Comparison of ENCODE assay signal across 11 mouse cellular contexts in the genomic region with DNA sequence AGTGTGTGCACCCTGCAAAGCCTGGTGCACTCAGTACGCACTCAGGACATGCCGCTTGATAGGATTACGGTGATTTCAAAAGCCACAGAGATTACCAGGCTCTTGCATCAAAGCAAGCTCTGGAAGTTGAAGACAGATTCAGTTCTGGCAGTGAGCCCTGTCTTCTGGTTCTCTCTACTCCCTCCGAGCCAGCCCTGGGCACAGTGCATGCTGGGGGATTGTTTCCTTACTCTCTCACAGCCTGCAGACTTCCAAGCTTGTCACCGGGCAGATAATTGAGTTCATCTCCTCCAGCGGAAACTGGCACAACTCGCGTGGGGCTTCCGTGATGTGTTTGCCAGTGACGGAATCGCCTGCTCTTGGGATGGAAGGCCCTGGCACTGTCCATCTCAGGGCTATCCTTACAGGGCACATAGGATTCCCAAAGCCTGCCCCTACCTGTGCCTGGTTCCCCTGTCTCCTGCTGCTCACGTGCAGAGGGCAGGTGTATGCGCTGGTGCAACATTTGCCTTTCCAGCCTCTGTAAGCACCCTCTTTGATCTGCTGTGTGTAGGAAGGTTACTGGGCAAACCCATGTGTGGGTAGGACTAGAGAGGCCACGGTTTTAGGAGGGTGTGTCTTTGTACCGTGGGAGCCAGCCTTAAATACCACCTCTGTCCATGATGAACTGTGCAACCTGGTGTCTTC. TPM values are rescaled to one million over a fixed set of nuclear protein-coding genes. Genes with fewer than 3 reads are reported as not detected.
A peak's percentile ranks its signal among the peaks of the same experiment; 100 is the strongest.
DNase-seq lines count a peak whose midpoint lies in the region; ATAC-seq lines count a peak whose summit lies in the region.
"Had no signal": no experiment of that assay in that cellular context is flagged by ENCODE, and none has a peak within 500 bp of the region (broad histone marks: within the 10 kb centered on the region; RNA-seq: fewer than 3 reads in every experiment).

No protein-coding gene starts in this region.

- no peaks in the 10 kb centered on the region for H3K27me3 ChIP-seq in hindbrain, embryonic 14.5 days (ENCODE audit: control insufficient read depth, insufficient read depth, low read length)
- no peaks in the 10 kb centered on the region for H3K27me3 ChIP-seq in hindbrain, embryonic 12.5 days
- H3K27me3 ChIP-seq in midbrain, embryonic 15.5 days (replicated peaks): no peaks in the 10 kb centered on the region

- no peak overlapping the region for H3K9ac ChIP-seq in hindbrain, embryonic 14.5 days
- H3K9ac ChIP-seq in hindbrain, embryonic 12.5 days: no peak overlapping the region
- H3K9ac ChIP-seq in midbrain, embryonic 15.5 days: peak overlapping the region; percentile 7; the same call in 1 of the 2 replicates

- ATAC-seq in hindbrain, embryonic 14.5 days (ENCODE audit: low FRiP score): peak; percentile 66; the same call in 1 of the 2 replicates
- no peak for ATAC-seq in hindbrain, embryonic 12.5 days (ENCODE audit: low FRiP score)
- ATAC-seq in midbrain, embryonic 15.5 days (replicated peaks): peak; percentile 88
- no peak for ATAC-seq in granulocyte monocyte progenitor cell, adult 5-6 weeks (replicated peaks; ENCODE audit: poor library complexity, severe bottlenecking)
- no peak for ATAC-seq in activated CD4-positive, CD25-positive, alpha-beta regulatory T cell, adult 4 months

- intact Hi-C loops in gastrocnemius, postnatal 14 days (cut with DNase I; ENCODE audit: low total_unique reads): loop anchor here (5.0 to 10.0 kb wide), 3 partner anchors 62 to 155 kb away; no protein-coding TSS in a partner anchor

- H3K27ac ChIP-seq in hindbrain, embryonic 14.5 days: peak overlapping the region; percentile 27; the same call in 1 of the 2 replicates
- H3K27ac ChIP-seq in hindbrain, embryonic 12.5 days: no peak overlapping the region
- peak overlapping the region; percentile 70 for H3K27ac ChIP-seq in midbrain, embryonic 15.5 days
- H3K27ac ChIP-seq: macrophage had no signal

- DNase-seq in hindbrain, embryonic 14.5 days (ENCODE audit: low spot score): peak; percentile 54
- peak; percentile 48 for DNase-seq in adrenal gland, postnatal 25 days
- DNase-seq in gastrocnemius, postnatal 14 days: peak; percentile 47
- peak; percentile 43 to 46 for DNase-seq in layer of hippocampus, adult 18-20 months (ENCODE audit: low spot score in 2 of 2)

- H3K4me1 ChIP-seq in hindbrain, embryonic 14.5 days (replicated peaks; ENCODE audit: control insufficient read depth, insufficient read depth, low read length): no peaks in the 10 kb centered on the region
- H3K4me1 ChIP-seq in hindbrain, embryonic 12.5 days: no peaks in the 10 kb centered on the region
- H3K4me1 ChIP-seq in midbrain, embryonic 15.5 days: peaks cover 14% of the 10 kb centered on the region

- no peak overlapping the region for H3K4me2 ChIP-seq in hindbrain, embryonic 14.5 days (replicated peaks)
- H3K4me2 ChIP-seq in hindbrain, embryonic 12.5 days (replicated peaks): no peak overlapping the region
- peak overlapping the region; percentile 25; the same call in 1 of the 2 replicates for H3K4me2 ChIP-seq in midbrain, embryonic 15.5 days

- H3K4me3 ChIP-seq in hindbrain, embryonic 14.5 days (replicated peaks; ENCODE audit: low read length): no peak overlapping the region
- H3K4me3 ChIP-seq in hindbrain, embryonic 12.5 days: no peak overlapping the region
- H3K4me3 ChIP-seq in midbrain, embryonic 15.5 days: no peak overlapping the region
- H3K4me3 ChIP-seq: erythroblast, embryonic 14.5 days had no signal

- H3K9me3 ChIP-seq in hindbrain, embryonic 14.5 days (ENCODE audit: control insufficient read depth, low read length): no peaks in the 10 kb centered on the region
- no peaks in the 10 kb centered on the region for H3K9me3 ChIP-seq in hindbrain, embryonic 12.5 days (replicated peaks)
- no peaks in the 10 kb centered on the region for H3K9me3 ChIP-seq in midbrain, embryonic 15.5 days

- no peaks in the 10 kb centered on the region for H3K36me3 ChIP-seq in hindbrain, embryonic 14.5 days (replicated peaks; ENCODE audit: control insufficient read depth, insufficient read depth)
- H3K36me3 ChIP-seq in hindbrain, embryonic 12.5 days: no peaks in the 10 kb centered on the region
- no peaks in the 10 kb centered on the region for H3K36me3 ChIP-seq in midbrain, embryonic 15.5 days (replicated peaks)
- H3K36me3 ChIP-seq: G1E had no signal

- 57% methylated on average over 15 of the region's 15 CpGs for WGBS in hindbrain, embryonic 14.5 days
- 74% methylated on average over 15 of the region's 15 CpGs for WGBS in hindbrain, embryonic 12.5 days
- WGBS in midbrain, embryonic 15.5 days: 31% methylated on average over 15 of the region's 15 CpGs

RNA-seq across cellular contexts. Expression of a gene that starts 32.7 kb away (rescaled TPM):
- 4.7 and 5.6 TPM in 2 replicates for polyA plus RNA-seq in hindbrain, embryonic 14.5 days (2014; fragmentation: Nextera tagmentation; extraction: Ambion mirVana)
- polyA plus RNA-seq in hindbrain, embryonic 12.5 days (2016; fragmentation: Nextera tagmentation; extraction: Ambion mirVana): 5.9 and 6.9 TPM in 2 replicates
- total RNA-seq in adrenal gland, postnatal 25 days (2021): 52.2 and 64.0 TPM in 2 replicates
- 100 to 1,000 TPM; 201 to 287 TPM for total RNA-seq in gastrocnemius, postnatal 14 days (2021)
- 10 to 100 TPM; 10.8 to 15.4 TPM for total RNA-seq in layer of hippocampus, adult 18-20 months (2021)
- polyA plus RNA-seq in midbrain, embryonic 15.5 days (2015; fragmentation: Nextera tagmentation; extraction: Ambion mirVana): 3.9 and 5.2 TPM in 2 replicates
- not detected in 2 replicates for total RNA-seq in granulocyte monocyte progenitor cell, adult 5-6 weeks (2014; fragmentation: Nextera tagmentation)
- total RNA-seq in granulocyte monocyte progenitor cell, adult 5-6 weeks (2017): not detected in 2 replicates
- not detected for polyA plus RNA-seq in activated CD4-positive, CD25-positive, alpha-beta regulatory T cell, adult 4 months (2017; shearing (Covaris generic))
- polyA plus RNA-seq: erythroblast, embryonic 14.5 days; G1E had no signal

Comparison
In these comparisons a context has a peak if more than half of its experiments do, and no peak if none do; other contexts are left out.
1. ATAC-seq: peak in hindbrain, embryonic 14.5 days (single experiment) and midbrain, embryonic 15.5 days (single experiment); none in hindbrain, embryonic 12.5 days (single experiment), granulocyte monocyte progenitor cell, adult 5-6 weeks (single experiment) and activated CD4-positive, CD25-positive, alpha-beta regulatory T cell, adult 4 months (single experiment).
2. RNA of a gene that starts 32.7 kb away (total RNA-seq): 201 to 287 TPM in gastrocnemius, postnatal 14 days, 52.2 to 64.0 TPM in adrenal gland, postnatal 25 days and 10.8 to 15.4 TPM in layer of hippocampus, adult 18-20 months; not detected in granulocyte monocyte progenitor cell, adult 5-6 weeks; every median in the first group is over 10 times any median in the second.
3. Peak in every context shown above with its lines, with median percentiles within 50 percentile points of each other: DNase-seq.